Mouse (Mus musculus) heart, adult 8-10 months (tissue): ENCODE data around the gene Gm17651. TPM values are rescaled to one million over a fixed set of nuclear protein-coding genes. Genes with fewer than 3 reads are reported as not detected.
A peak's percentile ranks its signal among the peaks of the same experiment; 100 is the strongest.

ENCODE experiments used
- DNase-seq: peaks from one replicate; pipeline ENCODE4 v3.0.0; 2022; ENCODE audit warnings: low spot score
- microRNA-seq: library from miRNA; unstranded; fragments of <30 nt; microRNA quantifications from one replicate; pipeline ENCODE4 v1.2.0, GENCODE M21; 2022
- total RNA-seq, 4 experiments: library from RNA; stranded (reverse); gene quantifications; 2 replicates each; pipeline ENCODE4 v1.2.4; 2022

The Gm17651 gene
- total RNA-seq, 4 experiments from 2014 or later, result not detected

- no peak for DNase-seq
Measured at GRCm38 (mm10) chr3:97629941-97630340, 44.6 kb downstream of the Gm17651 start.

DNA sequence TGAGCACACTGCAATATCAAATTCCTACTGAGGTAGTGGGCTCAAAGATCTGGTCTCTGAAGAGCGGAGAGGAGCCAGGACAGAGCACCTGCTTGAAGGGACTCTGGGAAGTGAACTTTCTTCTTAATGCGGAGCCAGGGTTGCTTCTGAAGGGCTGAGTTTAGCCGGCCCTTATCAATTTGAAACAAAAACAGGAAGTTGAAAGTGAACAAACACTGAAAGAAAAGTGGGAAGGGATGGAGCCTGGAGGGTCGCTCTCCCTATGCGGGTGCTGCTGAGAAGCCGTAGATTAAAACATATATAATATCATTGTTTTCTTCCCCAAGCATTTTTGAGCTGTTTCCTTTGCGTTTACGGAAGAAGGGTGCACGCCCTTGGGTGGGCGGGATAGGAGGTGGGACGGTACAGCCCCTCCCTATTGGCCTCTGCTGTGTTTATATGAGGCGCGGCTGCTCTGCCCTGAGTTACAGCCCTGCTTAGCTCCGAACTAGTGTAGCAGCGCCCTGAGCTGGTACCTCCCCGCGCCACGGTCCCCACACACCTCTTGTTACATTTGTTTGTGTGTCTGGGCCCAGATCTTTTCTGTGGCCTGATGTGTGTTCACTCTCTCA, 46.0 kb downstream of the Gm17651 start, which contains the start of gene Fmo5:
Fmo5 (plus strand) TSS at position 414 of the 611 bp plus-strand sequence.
- peak; percentile 81 for DNase-seq

DNA sequence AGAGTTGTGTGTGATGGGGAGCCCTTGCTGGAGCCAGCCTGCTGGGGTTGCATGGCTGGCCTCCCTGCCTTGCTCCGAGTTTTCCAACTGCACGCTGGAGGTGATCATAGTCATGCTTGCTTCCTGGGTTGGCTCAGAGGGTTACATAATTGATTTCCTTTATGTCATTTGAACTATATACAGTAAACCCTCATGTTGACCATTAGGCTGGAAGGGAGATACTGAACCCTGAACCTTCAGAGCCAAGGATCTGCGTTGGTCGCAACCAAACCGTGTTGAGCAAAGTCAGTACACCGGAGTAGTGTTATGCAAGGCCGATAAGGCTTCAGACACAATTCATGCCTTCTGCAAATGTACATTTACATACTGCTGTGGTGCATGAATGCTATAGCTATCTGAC, 46.6 kb downstream of the Gm17651 start:
- DNase-seq, result no peak

- no peak for DNase-seq
Measured at GRCm38 (mm10) chr3:97624611-97625010, 49.9 kb downstream of the Gm17651 start.

Small RNA genes within 50 kb of the gene (microRNA-seq; reads per million reads assigned to microRNA genes)
- gene Mir7225, result not detected

Other genes with a start within 250 kb of the Gm17651 start
- 10 to 100 TPM in 2 of 4 experiments, 1 to 10 TPM in 2; 9.7 to 12.6 (median 10.4) TPM for gene Chd1l, start 64.5 kb downstream of the Gm17651 start, total RNA-seq
- gene Fmo5, start 45.9 kb downstream of the Gm17651 start, total RNA-seq, result 10 to 100 TPM; 14.6 to 19.4 (median 16.1) TPM
- gene Prkab2, start 16.5 kb downstream of the Gm17651 start, total RNA-seq, result 10 to 100 TPM; 22.1 to 40.8 (median 32.5) TPM
- gene Pde4dip, start 214.0 kb upstream of the Gm17651 start, total RNA-seq, result 1,000 to 10,000 TPM; 1,836 to 2,320 (median 2,004) TPM
- 10 to 100 TPM; 43.2 to 56.8 (median 53.3) TPM for gene Sec22b, start 226.5 kb upstream of the Gm17651 start, total RNA-seq